Mouse (Mus musculus) heart, postnatal 4 days (tissue): ENCODE results near the gene Mdn1. TPM values are rescaled to one million over a fixed set of nuclear protein-coding genes. Genes with fewer than 3 reads are reported as not detected.

Experiments
- DNase-seq: peaks from one replicate; pipeline ENCODE4 v3.0.0; 2021
- total RNA-seq, 2 experiments: library from RNA; stranded (reverse); gene quantifications; 2 replicates each; pipeline ENCODE4 v1.2.3; 2021

Gene Mdn1
- 10 to 100 TPM; 20.4 to 20.6 TPM for total RNA-seq

DNA sequence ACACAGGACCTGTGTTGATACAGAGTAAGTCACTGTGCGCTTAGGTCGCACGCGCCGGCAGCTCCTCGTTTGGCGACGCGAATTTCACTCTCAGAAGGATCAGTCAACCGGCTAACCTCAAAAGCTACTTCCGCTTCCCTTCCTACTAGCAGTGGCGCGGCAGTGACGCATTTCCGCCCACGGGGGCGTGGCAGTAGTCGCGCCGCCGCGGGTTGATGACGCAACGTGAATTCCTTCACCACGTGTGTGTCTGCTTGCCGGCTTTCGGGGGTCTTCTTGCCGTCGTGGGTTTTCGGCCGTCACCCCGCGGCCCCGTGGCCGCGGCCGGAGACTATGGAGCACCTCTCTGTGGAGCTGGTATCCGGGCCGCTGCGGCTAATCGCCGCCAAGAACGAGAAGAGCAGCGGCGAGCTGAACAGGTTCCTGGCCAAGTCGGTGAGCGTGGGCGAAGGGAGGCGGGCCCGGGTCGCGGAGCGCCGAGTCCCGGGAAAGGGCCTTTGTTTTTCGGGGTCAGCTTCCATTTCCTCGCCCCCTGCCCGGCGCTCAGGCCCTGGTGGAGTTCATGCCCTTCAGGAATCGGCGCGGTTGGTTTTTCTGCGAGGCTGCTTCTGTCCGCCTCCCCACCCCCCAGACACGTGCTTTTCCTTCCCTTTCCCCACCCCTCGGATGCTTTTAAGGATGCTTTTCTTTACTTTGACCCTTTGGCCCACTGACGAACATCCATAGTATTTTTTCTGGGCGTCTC, at the start of gene Mdn1:
Mdn1 (plus strand) TSS at position 202 of the 745 bp plus-strand sequence.
- DNase-seq, result peak; percentile 96

DNA sequence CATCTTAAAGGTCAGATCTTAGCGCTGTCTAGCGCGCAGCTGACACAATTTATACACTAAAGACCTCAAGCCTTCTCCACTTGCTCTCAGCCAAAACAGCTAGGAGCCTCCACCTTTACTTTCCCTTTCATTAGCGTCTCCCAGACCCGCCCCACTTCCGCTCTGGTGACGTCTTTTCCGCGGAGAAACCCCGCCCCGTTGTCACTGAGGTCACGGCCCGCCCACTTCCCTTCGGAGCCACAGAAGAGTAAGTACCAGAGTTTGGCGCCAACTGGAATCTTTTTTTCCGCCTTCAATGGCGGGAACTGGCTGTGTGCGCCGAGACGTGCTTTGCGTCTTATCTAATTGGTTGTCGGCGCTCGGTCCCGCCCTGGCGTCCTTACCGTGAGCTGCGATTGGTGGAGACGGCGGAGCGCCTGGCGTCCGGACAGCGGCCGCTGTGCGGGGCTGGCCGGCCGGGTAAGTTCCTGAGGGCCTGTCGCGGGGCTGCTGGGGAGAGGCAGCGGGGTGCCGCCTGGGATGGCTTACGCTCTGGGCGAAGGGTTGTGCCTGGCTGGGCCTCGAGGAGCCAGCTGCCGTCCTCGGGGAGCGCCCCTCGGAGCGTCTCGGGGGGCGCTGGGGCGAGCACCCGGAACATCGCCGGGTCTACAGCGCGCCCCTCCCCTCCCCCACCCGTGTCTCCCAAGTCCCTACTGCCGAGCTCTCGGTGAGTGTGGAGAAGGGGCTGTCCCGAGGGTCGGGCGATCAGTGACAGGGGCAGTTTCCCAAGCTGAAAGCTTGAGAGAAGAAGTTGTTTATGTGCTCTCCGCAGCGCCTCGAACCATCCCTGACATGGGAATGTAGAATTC, 41.7 kb upstream of the Mdn1 start, which contains the start of gene Casp8ap2:
Casp8ap2 (plus strand) TSS at position 418 of the 848 bp plus-strand sequence.
- DNase-seq, result peak; percentile 98

DNA sequence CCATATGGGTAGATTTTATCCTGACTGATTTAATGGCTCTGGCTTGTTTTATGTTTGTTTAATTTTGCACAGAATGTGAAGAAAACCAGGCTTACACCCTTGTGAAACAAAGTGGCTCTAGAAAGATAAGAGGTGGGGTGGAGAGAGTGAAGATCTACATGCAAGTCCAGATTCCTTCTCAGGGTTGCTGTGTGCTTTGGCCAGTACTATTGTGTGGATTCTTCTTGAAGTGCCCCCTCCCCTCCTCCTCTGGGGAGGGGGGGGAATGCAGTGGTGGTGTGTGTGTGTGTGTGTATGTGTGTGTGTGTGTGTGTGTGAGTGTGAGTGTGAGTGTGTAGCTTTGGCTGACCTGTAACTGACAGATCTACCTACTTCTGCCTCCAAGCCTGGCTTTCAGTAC, 35.3 kb upstream of the Mdn1 start:
- no peak for DNase-seq

DNA sequence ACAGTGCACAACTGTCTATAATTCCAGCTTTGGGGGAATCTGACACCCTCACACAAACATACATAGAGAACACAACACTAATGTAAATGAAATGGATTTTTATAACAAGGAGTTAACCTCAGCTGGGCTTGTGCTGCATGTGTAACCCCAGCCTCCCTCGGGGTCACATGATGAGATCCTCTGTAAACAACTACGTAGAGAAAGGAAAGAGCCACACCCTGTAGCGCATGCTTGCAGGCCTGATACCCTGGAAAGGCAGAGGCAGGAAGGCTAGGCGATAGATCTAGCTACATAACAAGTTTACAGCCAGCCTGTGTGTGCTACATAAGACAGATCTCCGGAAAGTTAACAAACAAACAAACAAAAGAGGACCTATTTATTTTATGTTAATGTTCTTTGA, 5.2 kb upstream of the Mdn1 start:
- no peak for DNase-seq

DNA sequence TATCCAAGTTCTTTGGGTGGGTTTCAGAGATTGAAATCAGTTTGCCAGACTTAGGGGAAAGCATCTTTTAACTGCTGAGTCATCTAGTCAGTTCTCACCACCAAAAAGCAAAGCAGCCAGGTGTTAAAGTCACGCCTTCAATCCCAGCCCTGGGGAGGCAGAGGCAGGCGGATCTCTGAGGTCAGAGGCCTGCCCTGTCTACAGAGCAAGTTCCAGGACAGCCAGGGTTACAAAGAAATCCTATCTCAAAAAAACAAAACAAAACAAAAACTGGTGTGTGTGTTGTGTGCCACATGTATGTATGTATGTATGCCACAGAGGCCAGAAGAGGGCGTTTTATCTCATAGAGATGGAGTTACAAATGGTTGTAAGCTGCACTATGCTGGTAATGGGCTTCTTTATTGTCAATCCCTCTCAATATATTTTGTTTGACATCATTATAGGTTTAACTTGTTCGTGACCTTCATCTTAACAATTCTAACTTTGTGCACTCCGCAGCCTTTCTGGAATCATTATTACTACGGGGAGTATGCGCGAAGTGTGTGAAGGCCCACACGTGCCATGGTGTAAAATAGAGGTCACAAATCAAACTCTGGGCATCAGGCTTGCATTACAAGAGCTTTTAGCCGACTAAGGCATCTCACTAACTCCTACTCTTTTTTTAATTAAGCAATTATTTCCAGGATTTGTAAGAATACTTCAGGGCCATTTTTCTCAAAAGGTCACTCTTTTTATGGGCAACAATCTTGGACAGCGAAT, 594 bp upstream of the Mdn1 start:
- DNase-seq, result no peak

DNA sequence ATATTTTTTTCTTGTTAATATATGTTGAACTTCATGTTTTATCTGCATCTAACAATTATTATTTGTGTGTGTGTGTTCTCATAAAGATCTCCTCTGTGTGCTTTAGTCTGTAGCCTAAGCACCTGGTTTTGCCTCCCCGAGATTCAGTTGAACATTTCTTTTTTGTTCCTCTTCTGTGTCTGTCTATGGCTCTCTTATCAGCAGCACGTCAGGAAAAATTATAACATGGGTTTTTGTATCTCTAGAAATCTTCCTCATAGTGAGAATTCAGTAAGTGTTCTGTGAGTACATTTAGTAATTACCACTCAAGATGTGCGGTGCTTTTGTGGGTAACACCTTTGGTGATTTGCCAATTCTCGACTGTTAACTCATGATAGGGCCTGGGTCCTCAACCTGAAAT, 8.9 kb downstream of the Mdn1 start:
- DNase-seq, result no peak

DNA sequence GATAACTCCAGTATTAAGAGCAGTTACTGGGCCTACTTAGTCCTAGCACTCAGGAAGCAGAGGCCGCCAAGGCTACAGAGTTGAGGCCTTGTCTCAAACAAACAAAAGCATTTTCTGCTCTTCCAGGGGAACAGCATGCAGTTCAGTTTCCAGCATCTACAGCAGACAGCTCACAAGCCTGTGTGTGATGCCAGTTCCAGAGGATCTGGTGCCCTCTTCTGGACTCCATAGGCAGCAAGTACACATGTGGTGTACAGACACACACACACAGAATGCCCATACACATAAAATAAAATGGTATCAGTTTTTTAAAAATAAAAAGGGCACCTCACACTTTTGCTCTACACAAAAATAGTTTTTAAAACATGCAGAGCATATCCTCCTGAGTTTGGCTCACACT, 11.4 kb downstream of the Mdn1 start:
- no peak for DNase-seq

DNA sequence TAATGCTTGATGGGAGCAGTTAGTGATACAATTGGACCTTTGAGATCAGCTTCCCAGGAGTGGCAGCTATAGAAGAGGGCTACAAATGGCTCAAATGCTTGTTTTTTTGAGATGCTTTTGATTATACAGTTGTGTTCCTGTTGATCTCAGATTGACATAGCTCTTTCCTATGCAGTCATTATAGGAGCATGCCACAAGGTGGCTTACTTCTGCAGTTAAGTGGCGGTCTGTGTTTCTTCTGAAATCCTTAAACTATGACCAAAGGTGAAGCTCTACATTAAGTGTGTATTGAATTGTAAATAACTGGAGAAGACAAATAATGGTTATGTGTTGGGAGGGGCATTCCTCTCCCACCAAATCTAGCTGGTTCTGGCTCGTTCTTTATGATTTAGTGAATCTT, 12.9 kb downstream of the Mdn1 start:
- no peak for DNase-seq

DNA sequence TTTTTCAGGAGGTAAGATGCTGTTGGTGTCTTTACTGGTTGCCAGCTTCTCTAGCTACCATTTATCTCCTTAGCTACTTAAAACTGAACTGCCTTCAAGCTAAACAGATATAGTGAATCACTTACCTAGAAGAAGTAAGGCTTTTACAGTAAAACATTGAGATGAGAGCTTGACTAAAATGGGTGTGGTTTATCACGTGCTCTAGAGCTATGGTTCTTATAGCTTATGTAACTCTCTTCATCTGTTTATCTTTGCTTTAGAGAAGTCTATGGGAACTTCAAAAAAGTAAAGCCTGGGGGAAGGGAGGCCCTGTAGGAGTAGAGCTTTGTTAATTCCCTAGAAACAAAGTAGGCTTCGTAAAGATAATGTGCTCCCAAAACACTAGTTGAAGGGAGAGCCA, 17.1 kb downstream of the Mdn1 start:
- DNase-seq, result no peak

DNA sequence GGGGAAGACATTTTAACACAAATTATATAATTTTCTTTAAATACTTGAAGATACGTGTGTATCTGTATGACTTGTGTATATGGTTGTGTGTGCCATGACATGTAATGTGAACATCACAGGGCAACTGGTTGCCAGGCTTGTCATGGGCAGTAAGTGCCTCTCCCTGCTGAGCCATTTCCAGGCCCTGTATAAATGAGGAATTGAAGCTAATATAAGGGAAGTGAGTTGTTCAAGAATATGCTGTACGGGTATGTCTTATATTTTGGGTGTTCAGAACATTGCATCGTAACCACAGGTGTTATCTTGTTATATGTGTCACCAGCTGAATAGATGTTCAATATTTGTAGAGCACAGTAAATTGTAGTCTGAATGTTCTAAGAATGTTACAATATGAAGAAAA, 20.6 kb downstream of the Mdn1 start:
- DNase-seq, result no peak

DNA sequence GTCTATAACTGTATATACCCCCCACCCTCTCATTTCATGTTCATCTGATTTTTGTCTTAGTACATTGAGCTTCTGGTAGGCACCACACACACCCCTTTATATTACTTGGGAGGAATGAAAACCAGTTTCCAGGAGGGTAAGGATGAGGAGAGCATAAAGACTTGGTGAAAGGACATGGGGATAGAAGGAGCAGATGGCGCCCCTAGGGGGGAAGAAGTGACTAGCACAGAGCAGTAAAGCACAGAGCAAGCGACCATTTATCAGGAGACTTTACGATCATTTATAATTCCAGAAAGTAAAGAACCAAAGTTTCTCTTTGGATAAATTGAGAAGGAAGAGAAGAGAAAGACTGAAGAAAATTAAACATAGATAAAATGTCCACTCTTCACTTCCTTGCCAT, 23.9 kb downstream of the Mdn1 start:
- no peak for DNase-seq

DNA sequence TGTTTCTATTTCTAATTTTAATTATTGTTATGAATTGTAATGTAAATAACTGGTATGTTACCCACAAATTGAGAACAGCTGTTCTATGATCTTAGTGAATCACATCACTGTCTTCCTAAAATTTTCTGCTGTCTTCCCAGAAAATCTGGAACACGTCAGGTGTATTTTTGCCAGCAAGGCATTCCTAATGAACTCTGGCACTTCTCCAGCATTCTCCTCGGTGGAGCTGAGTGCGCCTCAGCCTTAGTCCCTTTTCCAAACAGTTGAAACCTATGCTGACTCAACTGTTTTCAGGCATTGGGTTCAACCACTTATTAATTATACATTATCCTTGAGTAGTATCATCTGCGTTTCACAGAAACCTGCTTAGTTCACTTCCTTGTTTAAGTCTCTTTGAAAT, 25.6 kb downstream of the Mdn1 start:
- no peak for DNase-seq

DNA sequence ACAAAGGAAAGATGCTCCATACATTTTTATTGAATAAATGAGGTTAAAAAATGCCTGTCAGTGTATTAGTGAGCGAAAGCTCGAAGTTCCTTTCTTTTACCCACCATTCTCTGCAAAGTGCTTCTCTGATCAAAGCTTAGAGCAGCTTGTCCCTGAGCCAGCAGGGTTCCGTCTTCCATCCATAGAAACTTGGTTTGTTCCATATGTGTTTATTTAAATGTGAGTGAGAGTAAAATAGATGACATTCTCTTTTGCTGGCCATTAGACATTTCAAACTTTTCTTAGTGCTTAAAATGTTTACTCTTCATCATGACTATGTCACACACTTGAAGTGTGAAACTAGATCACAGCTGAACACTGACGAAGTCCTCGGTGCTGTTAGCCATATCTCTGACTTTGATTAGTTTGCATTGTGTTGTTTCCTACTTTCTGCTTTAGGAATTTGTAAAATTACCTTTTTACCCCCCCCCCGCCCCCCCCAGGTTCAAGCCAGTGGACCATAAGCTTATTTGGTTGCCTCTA, 26.2 kb downstream of the Mdn1 start:
- no peak for DNase-seq

DNA sequence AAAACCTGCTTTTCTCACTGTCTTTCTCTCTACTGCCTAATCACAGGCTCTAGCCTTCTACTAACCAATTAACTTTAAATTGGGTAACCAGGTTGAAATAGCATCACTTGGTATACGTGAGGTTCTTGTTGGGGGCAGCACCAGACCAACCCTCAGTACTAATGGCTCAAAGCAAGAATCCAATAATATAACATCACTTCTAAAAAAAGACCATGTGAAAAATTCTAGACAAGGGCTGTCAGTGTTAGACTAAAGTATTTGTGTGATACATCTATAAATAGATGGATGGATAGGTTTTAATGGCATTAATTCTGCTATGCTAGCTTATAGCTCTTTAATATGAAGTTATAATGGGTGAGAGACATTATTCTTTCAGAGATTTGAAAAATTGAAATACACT, 60.8 kb downstream of the Mdn1 start:
- no peak for DNase-seq

DNA sequence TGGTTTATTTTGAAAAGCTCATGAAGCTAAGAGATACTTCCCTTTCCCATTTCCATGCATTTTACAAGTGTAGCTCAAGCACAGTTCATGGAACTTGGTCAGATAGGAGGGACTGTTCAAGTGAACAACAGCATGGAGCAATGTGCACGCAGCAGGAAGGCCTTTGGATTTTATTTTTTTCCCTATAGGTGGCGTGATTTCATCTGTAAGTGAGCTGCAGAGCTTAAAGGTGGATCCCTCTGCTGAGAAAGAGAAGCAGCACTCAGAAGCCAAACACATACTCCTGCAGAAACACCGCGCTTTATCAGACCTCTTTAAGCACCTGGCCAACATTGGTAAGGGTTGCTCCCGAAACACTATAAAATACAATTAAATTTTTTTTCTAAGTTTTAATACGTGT, 88.5 kb downstream of the Mdn1 start:
- DNase-seq, result no peak

DNA sequence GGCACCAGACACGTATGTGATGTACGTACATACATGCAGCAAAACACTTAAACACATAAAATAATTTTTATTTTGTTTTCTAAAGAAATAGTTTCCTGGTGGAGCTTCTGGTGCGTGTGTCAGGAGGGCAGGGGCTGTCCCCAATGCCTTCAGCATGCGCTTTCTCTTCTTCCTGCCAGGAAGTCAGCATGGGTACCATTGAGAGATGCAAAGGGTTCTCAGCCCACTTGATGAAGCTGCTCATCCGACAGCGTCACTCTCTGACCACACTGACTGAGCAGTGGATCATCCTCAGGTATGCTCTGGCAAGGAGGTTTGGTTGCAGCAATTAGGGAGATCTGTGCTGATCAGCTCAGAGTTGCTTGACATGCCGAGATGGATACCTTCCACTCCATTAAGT, 91.5 kb downstream of the Mdn1 start:
- no peak for DNase-seq

DNA sequence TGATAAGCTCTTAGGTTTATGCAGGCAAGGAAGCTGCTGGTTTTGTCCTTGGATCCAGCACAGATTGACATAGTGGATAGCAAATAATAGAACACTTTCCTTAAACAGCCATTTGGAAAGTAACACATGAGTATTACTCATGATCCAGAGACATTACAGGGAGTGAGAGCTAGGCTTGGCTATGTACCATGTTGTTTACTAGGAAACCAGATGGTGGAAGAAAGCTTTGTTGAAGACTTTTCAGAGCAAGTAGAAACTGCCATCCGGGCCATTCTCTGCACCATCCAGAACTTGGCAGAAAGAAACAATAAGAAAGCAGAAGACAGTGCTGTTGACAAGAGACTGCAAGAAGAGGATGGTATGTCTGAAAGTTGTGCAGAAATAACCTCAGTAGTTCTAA, 93.8 kb downstream of the Mdn1 start:
- DNase-seq, result no peak

DNA sequence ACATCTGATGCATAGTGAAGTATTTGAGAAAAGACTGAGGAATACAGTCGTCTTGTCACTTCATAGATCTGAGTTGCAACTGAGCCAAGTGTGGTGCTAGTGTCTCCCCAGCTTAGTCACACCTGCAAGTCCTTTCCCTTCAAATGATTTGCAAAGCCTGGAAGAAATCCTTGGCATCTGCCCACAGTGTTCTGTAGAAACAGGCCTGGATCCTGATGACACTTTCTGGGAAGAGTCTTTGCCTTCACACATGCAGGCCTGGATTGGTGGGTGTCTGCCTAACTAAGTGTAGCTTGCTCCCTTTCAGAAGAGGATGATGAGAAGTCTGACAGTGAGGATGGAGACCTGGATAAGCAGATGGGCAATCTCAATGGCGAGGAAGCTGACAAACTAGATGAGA, 100.5 kb downstream of the Mdn1 start:
- no peak for DNase-seq

DNA sequence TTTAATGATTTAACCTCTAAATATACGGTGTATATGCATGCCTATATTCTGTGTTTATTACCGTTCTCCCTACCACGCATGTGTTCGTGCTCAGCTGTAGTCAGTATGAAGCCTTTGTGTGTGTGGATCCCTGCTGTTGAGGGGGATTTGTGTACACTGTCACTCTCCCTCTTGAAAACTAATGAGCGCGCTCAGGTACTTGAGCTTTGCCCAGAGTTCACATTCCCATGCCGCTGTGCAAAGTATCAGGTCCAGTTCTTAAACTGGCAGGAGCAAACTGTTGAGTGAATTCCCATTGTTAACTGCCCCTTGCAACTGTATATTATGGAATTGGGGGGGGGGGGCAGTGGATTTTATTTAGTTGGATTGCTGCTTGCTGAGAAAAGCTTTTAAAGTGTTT, 110.6 kb downstream of the Mdn1 start:
- DNase-seq, result no peak

DNA sequence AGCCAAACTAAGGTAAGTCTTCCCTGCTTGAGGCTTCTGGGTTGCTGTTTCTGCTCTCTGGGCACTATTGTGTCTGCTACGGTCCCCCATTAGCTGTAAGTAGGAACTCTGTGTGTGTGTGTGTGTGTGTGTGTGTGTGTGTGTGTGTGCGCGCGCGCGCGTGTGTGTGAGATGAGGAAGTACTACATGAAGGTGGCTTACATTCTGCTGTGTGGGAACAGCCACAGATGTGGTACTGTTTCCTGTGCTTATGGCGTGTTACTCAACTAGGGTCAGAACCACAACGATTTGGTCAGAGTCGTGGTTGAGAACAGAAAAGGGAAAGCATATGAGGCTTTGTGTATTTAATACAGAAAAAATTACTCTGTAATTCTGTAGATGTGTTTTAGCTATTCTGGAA, 111.1 kb downstream of the Mdn1 start:
- DNase-seq, result no peak

DNA sequence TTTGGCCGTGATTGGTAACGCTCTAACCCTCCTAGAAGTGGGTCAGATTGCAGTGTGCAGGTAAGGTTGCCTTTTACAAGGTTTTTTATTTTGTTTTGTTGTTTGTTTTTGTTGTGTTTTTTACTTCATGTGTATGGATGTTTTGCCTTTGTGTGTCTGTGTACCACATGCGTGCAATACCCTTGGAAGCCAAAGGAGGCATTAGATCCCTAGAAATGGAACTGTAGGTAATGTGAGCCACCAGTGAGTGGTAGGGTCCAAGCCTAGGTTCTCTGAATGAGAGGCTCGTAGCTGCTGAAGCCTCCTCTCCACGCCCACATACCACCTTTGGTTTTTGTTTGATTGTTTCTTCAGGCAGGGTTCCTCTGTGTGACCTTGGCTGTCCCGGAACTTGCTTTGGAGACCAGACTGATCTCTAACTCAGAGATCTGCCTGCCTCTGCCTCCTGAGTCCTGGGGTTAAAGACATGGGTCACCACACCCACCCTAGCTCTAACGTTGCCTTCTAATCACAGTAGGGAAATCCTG, 113.4 kb downstream of the Mdn1 start:
- DNase-seq, result no peak

DNA sequence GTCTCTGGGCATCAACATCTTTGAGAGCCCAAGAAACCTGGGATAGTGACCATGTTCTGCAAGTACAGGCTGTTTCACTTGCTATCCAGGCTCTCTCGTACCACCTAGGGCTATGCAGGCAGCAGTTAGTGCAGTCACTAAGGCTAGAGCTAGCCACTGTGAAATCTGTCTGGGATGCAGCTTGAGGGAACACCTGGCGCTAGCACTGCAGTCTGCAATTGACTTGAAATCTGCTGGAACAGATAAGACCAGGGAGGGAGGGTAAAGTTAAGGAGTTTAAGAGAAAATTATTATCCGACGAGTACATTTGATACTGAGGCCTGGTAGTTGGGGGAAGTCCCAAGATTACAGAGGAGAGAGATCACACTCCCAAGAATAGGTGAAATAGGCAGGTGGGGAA, 123.1 kb downstream of the Mdn1 start:
- DNase-seq, result no peak

DNA sequence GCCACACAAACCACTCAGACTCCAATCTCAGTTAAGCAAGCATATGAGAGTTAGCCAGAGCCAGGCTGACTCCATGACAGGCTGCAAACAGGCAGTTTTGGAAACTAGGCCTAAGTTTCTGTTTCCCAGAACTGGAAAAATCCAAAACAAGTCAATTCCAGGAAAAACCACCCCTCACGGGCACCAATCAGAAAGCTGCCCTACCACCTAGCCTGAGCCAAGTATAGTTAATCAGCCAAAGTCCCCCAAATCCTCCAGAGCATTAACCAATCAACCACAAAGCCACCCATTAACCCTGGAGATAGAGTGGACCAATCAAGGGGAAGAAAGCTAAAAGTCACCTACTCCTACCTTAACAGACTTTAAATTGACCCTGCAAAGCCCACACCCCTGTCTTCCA, 130.2 kb downstream of the Mdn1 start:
- no peak for DNase-seq
